Mouse (Mus musculus) CH12.LX (cell line): ENCODE data around the gene Meig1. TPM values are rescaled to one million over a fixed set of nuclear protein-coding genes. Genes with fewer than 3 reads are reported as not detected.

ENCODE experiments used
- DNase-seq: peaks from one replicate; pipeline ENCODE4 v3.0.0-alpha.2; 2013; ENCODE audit errors: extremely low read depth
- H3K27ac ChIP-seq: 2 replicates; pipeline ENCODE4 v1.5.1; 2012; ENCODE audit warnings: low read depth, mild to moderate bottlenecking, control low read depth, moderate library complexity; ENCODE audit not compliant: insufficient read depth
- H3K27me3 ChIP-seq: replicated peaks from 2 replicates; pipeline ENCODE3; 2012; ENCODE audit warnings: inconsistent platforms
- H3K36me3 ChIP-seq, 2 experiments: replicated peaks in 1 of 2; 2 replicates each; pipeline versions ENCODE3 to v1.6.1; 2012; ENCODE audit warnings: inconsistent platforms in 1 of 2, low read length in 1 of 2, mild to moderate bottlenecking in 1 of 2, mixed read lengths in 1 of 2, moderate library complexity in 1 of 2; ENCODE audit not compliant: control insufficient read depth in 1 of 2, insufficient read depth in 1 of 2
- H3K4me1 ChIP-seq, 2 experiments: 2 replicates each; pipeline ENCODE4 v1.6.1; 2012; ENCODE audit warnings: inconsistent platforms in 1 of 2, moderate library complexity in 1 of 2; ENCODE audit not compliant: insufficient read depth in 2 of 2, control insufficient read depth in 1 of 2
- H3K4me2 ChIP-seq: 2 replicates; pipeline ENCODE4 v1.6.1; 2012; ENCODE audit warnings: low read depth, mild to moderate bottlenecking, control low read depth; ENCODE audit not compliant: poor library complexity, insufficient read depth, severe bottlenecking
- H3K4me3 ChIP-seq, 3 experiments: fragments of 150-350 bp in 1 of 3; sonication (generic) in 1 of 3; replicated peaks in 1 of 3; 2 replicates each; pipeline versions ENCODE3 to v1.5.1; 2011 to 2012; ENCODE audit warnings: low read depth in 2 of 3, low read length in 2 of 3, mild to moderate bottlenecking in 2 of 3, moderate library complexity in 2 of 3, control low read depth in 1 of 3, improper control_type of control experiment in 1 of 3, inconsistent platforms in 1 of 3, mixed read lengths in 1 of 3; ENCODE audit not compliant: poor library complexity in 1 of 3
- H3K79me2 ChIP-seq: replicated peaks from 2 replicates; pipeline ENCODE4 v1.6.1; 2012; ENCODE audit warnings: mild to moderate bottlenecking, moderate library complexity; ENCODE audit not compliant: control insufficient read depth, poor library complexity, insufficient read depth, severe bottlenecking; ENCODE audit errors: extremely low read depth
- H3K9ac ChIP-seq: 2 replicates; pipeline ENCODE4 v1.6.1; 2012; ENCODE audit warnings: low read depth, mild to moderate bottlenecking, control low read depth, moderate library complexity; ENCODE audit not compliant: insufficient read depth
- H3K9me3 ChIP-seq: replicated peaks from 2 replicates; pipeline ENCODE3; 2012; ENCODE audit warnings: low read length, inconsistent platforms, mixed read lengths
- BHLHE40 ChIP-seq: IDR thresholded peaks from 2 replicates; pipeline ENCODE4 v1.6.1; 2011; ENCODE audit warnings: mild to moderate bottlenecking, low read depth, low read length, improper control_type of control experiment
- CHD1 ChIP-seq: IDR thresholded peaks from 2 replicates; pipeline ENCODE4 v1.6.1; 2012; ENCODE audit warnings: low read depth, low read length, improper control_type of control experiment, inconsistent platforms
- EP300 ChIP-seq: IDR thresholded peaks from 2 replicates; pipeline ENCODE4 v1.6.1; 2011; ENCODE audit warnings: low read length, improper control_type of control experiment
- HCFC1 ChIP-seq: IDR thresholded peaks from 2 replicates; pipeline ENCODE4 v1.6.1; 2012; ENCODE audit warnings: low read depth, mild to moderate bottlenecking, inconsistent platforms, low read length, improper control_type of control experiment
- MAZ ChIP-seq: IDR thresholded peaks from 2 replicates; pipeline ENCODE4 v1.6.1; 2012; ENCODE audit warnings: low read depth, mild to moderate bottlenecking, inconsistent platforms, low read length, improper control_type of control experiment, moderate library complexity
- MEF2A ChIP-seq: IDR thresholded peaks from 2 replicates; pipeline ENCODE4 v1.6.1; 2014; ENCODE audit warnings: low read depth, mild to moderate bottlenecking, inconsistent platforms, low read length, improper control_type of control experiment, borderline replicate concordance
- MXI1 ChIP-seq: IDR thresholded peaks from 2 replicates; pipeline ENCODE4 v1.6.1; 2011; ENCODE audit warnings: mild to moderate bottlenecking, low read depth, low read length, improper control_type of control experiment
- NRF1 ChIP-seq: IDR thresholded peaks from 2 replicates; pipeline ENCODE4 v1.6.1; 2014; ENCODE audit warnings: low read depth, mild to moderate bottlenecking, inconsistent platforms, low read length, improper control_type of control experiment, moderate library complexity
- PAX5 ChIP-seq: IDR thresholded peaks from 2 replicates; pipeline ENCODE4 v1.6.1; 2012; ENCODE audit warnings: low read length, inconsistent platforms, mixed read lengths
- POLR2AphosphoS2 ChIP-seq: IDR thresholded peaks from 2 replicates; pipeline ENCODE4 v1.6.1; 2011; ENCODE audit warnings: low read depth, low read length, improper control_type of control experiment
- RCOR1 ChIP-seq: conservative IDR thresholded peaks from 2 replicates; pipeline ENCODE4 v1.6.1; 2012; ENCODE audit warnings: low read depth, mild to moderate bottlenecking, inconsistent platforms, low read length, improper control_type of control experiment
- SIN3A ChIP-seq: IDR thresholded peaks from 2 replicates; pipeline ENCODE4 v1.6.1; 2012; ENCODE audit warnings: low read length, improper control_type of control experiment, inconsistent platforms
- TBP ChIP-seq: conservative IDR thresholded peaks from 2 replicates; pipeline ENCODE4 v1.6.1; 2011; ENCODE audit warnings: low read depth, low read length, improper control_type of control experiment
- USF1 ChIP-seq: IDR thresholded peaks from 2 replicates; pipeline ENCODE4 v1.6.1; 2014; ENCODE audit warnings: low read depth, mild to moderate bottlenecking, inconsistent platforms, low read length, improper control_type of control experiment
- USF2 ChIP-seq: conservative IDR thresholded peaks from 2 replicates; pipeline ENCODE4 v1.6.1; 2011; ENCODE audit warnings: low read depth, low read length, improper control_type of control experiment
- dilution Hi-C: fragments of 300-500 bp; cut with MboI; formaldehyde crosslinking; loops from 2 replicates; pipeline ENCODE4 v1.14.3; 2020; ENCODE audit warnings: low sequenced_read_pairs; ENCODE audit not compliant: extremely low pct_unique_long_range_greater_than_20kb, extremely low pct_ligation_motif_present
- in situ Hi-C: fragments of 300-500 bp; cut with MboI; formaldehyde crosslinking; loops from 3 replicates; pipeline ENCODE4 v1.14.3; 2019; ENCODE audit warnings: low sequenced_read_pairs, low pct_ligation_motif_present, low pct_unique_long_range_greater_than_20kb, mixed read lengths
- polyA plus RNA-seq: library from polyadenylated mRNA; unstranded; fragments of >175 nt; gene quantifications from 2 replicates; pipeline ENCODE4 v1.2.1, GENCODE M21; 2012; ENCODE audit warnings: low read depth; ENCODE audit not compliant: insufficient read length
- total RNA-seq, 2 experiments: library from RNA; depleted of rRNA; stranded (reverse); fragments of 300-350 nt in 1 of 2; fragments of >200 nt in 1 of 2; gene quantifications; 2 replicates each; pipeline ENCODE4 v1.2.3; 2012 to 2014

The Meig1 gene
- total and polyA plus RNA-seq, 3 experiments, result not detected

DNA sequence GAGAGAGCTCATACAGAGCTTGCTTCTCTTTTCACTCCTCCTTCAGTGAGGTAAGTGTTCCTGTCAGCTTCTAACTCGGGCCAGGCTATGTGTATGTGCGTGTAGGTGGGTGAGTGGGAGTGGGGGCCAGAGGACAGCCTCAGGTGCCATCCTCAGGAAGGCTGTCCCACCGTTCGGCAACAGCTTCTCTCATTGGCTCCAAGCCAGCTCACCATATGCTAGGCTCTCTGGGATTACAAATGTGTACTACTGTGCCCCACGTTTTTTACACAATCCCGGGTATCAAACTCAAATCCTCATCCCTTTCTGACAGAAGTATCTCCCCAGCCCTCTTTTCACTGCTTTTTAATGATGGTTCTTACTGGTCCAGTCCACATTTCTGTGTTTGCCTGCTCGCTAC lies 21.8 kb upstream of the Meig1 start:
- Histone ChIP-seq H3K4me3 (no peak overlapping the region), H3K27me3 (no peaks in the 10 kb centered on the region), H3K9ac (no peak overlapping the region), H3K4me2 (no peak overlapping the region), H3K9me3 (no peaks in the 10 kb centered on the region), H3K79me2 (no peaks in the 10 kb centered on the region), H3K4me1 (peaks cover 0 to 17% of the 10 kb centered on the region in 2 experiments; a peak in 2 of 4 replicates), H3K27ac (no peak overlapping the region), H3K36me3 (peaks cover 55 to 87% of the 10 kb centered on the region in 2 experiments)
- no peak for DNase-seq
- in situ Hi-C loops, result no loop called here
- dilution Hi-C loops, result no loop called here
- TF ChIP-seq USF1, result no peak
- no peak for TF ChIP-seq RCOR1
- no peak for TF ChIP-seq SIN3A
- TF ChIP-seq BHLHE40, result no peak
- no peak for TF ChIP-seq CHD1
- TF ChIP-seq PAX5, result no peak
- TF ChIP-seq TBP, result no peak
- no peak for TF ChIP-seq NRF1
- no peak for TF ChIP-seq MXI1
- TF ChIP-seq HCFC1, result no peak
- no peak for TF ChIP-seq USF2

GRCm38 (mm10) chr2:3437956-3438355 lies 15.5 kb upstream of the Meig1 start:
- DNase-seq, result no peak
- in situ Hi-C loops (no loop called here), dilution Hi-C loops (no loop called here)
- Histone ChIP-seq H3K27me3 (no peaks in the 10 kb centered on the region), H3K9ac (no peak overlapping the region), H3K27ac (no peak overlapping the region), H3K79me2 (no peaks in the 10 kb centered on the region), H3K4me3 (no peak overlapping the region), H3K4me1 (no peaks in the 10 kb centered on the region), H3K9me3 (no peaks in the 10 kb centered on the region), H3K36me3 (peaks cover 34 to 68% of the 10 kb centered on the region in 2 experiments), H3K4me2 (no peak overlapping the region)
- TF ChIP-seq EP300 (no peak), MAZ (no peak), POLR2AphosphoS2 (no peak), USF2 (no peak), MEF2A (no peak)
